ENCODE assay signal across 8 mouse cellular contexts in genomic region chr6:31217641-31218138, GRCm38 (mm10).
DNase-seq lines count a peak whose midpoint lies in the region; ATAC-seq and TF ChIP-seq lines count a peak whose summit lies in the region.

No protein-coding gene starts in this region.

- TF ChIP-seq CTCF in spleen, adult 2 months (IDR thresholded peaks at IDR 0.05; ENCODE audit: extremely low read depth, insufficient read depth, insufficient read length, insufficient replicate concordance) = no peak
- TF ChIP-seq CTCF in liver, postnatal 0 days (IDR thresholded peaks at IDR 0.05; ENCODE audit: low read depth) = no peak

- H3K27ac ChIP-seq in spleen, adult 2 months (ENCODE audit: insufficient read depth, low read length) = peak overlapping the region; percentile 97
- H3K27ac ChIP-seq in heart, embryonic 10.5 days = peak overlapping the region; percentile 56; the same call in 1 of the 2 replicates
- H3K27ac ChIP-seq in liver, postnatal 0 days (ENCODE audit: low read depth) = peak overlapping the region; percentile 34; the same call in 1 of the 2 replicates
- H3K27ac ChIP-seq in neural tube, embryonic 13.5 days (replicated peaks) = no peak overlapping the region

- peak overlapping the region; percentile 95 for H3K4me2 ChIP-seq in liver, postnatal 0 days (ENCODE audit: low read depth, low read length)
- peak overlapping the region; percentile 99 for H3K4me2 ChIP-seq in neural tube, embryonic 13.5 days

- TF ChIP-seq POLR2A in spleen, adult 2 months (IDR thresholded peaks at IDR 0.05; ENCODE audit: low read depth, low read length) = no peak

- peak overlapping the region; percentile 79 for H3K4me3 ChIP-seq in spleen, adult 2 months (ENCODE audit: extremely low read depth, insufficient read depth, insufficient read length)
- peak overlapping the region; percentile 89 for H3K4me3 ChIP-seq in heart, embryonic 10.5 days
- H3K4me3 ChIP-seq in liver, postnatal 0 days (ENCODE audit: low read depth, low read length) = peak overlapping the region; percentile 60
- peak overlapping the region; percentile 78 for H3K4me3 ChIP-seq in neural tube, embryonic 13.5 days

- WGBS in spleen, adult 2 months = under 1% methylated on average over 25 of the region's 25 CpGs
- under 1% methylated on average over 25 of the region's 25 CpGs for WGBS in heart, embryonic 10.5 days
- WGBS in liver, postnatal 0 days (ENCODE audit: insufficient replicate concordance) = under 1% methylated on average over 25 of the region's 25 CpGs
- WGBS in neural tube, embryonic 13.5 days = under 1% methylated on average over 25 of the region's 25 CpGs

- peaks cover 15% of the 10 kb centered on the region for H3K4me1 ChIP-seq in spleen, adult 2 months (ENCODE audit: control insufficient read depth, insufficient read depth, insufficient read length)
- H3K4me1 ChIP-seq in heart, embryonic 10.5 days = peaks cover 34% of the 10 kb centered on the region
- peaks cover 33% of the 10 kb centered on the region for H3K4me1 ChIP-seq in liver, postnatal 0 days (ENCODE audit: insufficient read depth)
- H3K4me1 ChIP-seq in neural tube, embryonic 13.5 days (replicated peaks) = peaks cover 53% of the 10 kb centered on the region

- H3K9me3 ChIP-seq in heart, embryonic 10.5 days = no peaks in the 10 kb centered on the region
- no peaks in the 10 kb centered on the region for H3K9me3 ChIP-seq in liver, postnatal 0 days (ENCODE audit: low read length)
- H3K9me3 ChIP-seq in neural tube, embryonic 13.5 days = no peaks in the 10 kb centered on the region

- peak overlapping the region; percentile 53 for H3K9ac ChIP-seq in liver, postnatal 0 days (replicated peaks)
- H3K9ac ChIP-seq in neural tube, embryonic 13.5 days = peak overlapping the region; percentile 77

- 0 out of 2 replicates have a peak, but pooled peaks cover 2% of the 10 kb centered on the region for H3K27me3 ChIP-seq in spleen, adult 2 months (ENCODE audit: control insufficient read depth, insufficient read depth, low read length)
- H3K27me3 ChIP-seq in heart, embryonic 10.5 days (ENCODE audit: insufficient read depth, poor library complexity, severe bottlenecking) = peaks cover 70% of the 10 kb centered on the region
- H3K27me3 ChIP-seq in liver, postnatal 0 days (ENCODE audit: insufficient read depth, low read length) = peaks cover 56% of the 10 kb centered on the region
- peaks cover 85% of the 10 kb centered on the region for H3K27me3 ChIP-seq in neural tube, embryonic 13.5 days

- no peak for ATAC-seq in liver, postnatal 0 days
- no peak for ATAC-seq in neural tube, embryonic 13.5 days (ENCODE audit: low read depth)

- no peaks in the 10 kb centered on the region for H3K36me3 ChIP-seq in spleen, adult 2 months (ENCODE audit: control insufficient read depth, insufficient read depth, low read length)
- no peaks in the 10 kb centered on the region for H3K36me3 ChIP-seq in heart, embryonic 10.5 days
- no peaks in the 10 kb centered on the region for H3K36me3 ChIP-seq in liver, postnatal 0 days (replicated peaks; ENCODE audit: insufficient read depth, low read length)
- H3K36me3 ChIP-seq in neural tube, embryonic 13.5 days = no peaks in the 10 kb centered on the region

- peak in 1 of 2 experiments; percentile 16 for DNase-seq in spleen, adult 2 months (ENCODE audit: low read depth in 1 of 2, low spot score in 2 of 2)
- no peak for DNase-seq in spleen, adult 12 weeks (ENCODE audit: low spot score)
- peak; percentile 29 for DNase-seq in embryo, embryonic 11.5 days (ENCODE audit: low read depth, low spot score)
- DNase-seq in heart, embryonic 10.5 days (ENCODE audit: low spot score) = no peak
- DNase-seq in kidney, adult 9 months = peak; percentile 70
- DNase-seq in liver, postnatal 0 days = peak; percentile 40
- DNase-seq in urinary bladder, postnatal 14 days (ENCODE audit: low spot score) = peak; percentile 69

- no peak for TF ChIP-seq EP300 in liver, postnatal 0 days (IDR thresholded peaks at IDR 0.05; ENCODE audit: low read depth)

Comparison
In these comparisons a context has a peak if more than half of its experiments do, and no peak if none do; other contexts are left out.
1. DNase-seq: peak in embryo, embryonic 11.5 days (single experiment), kidney, adult 9 months (single experiment), liver, postnatal 0 days (single experiment) and urinary bladder, postnatal 14 days (single experiment); none in spleen, adult 12 weeks (single experiment) and heart, embryonic 10.5 days (single experiment).
2. Peak in every context shown above with its lines, with median percentiles within 50 percentile points of each other: H3K4me3 ChIP-seq.